Mouse (Mus musculus): Measurements from ENCODE around the gene Apoa1. TPM values are rescaled to one million over a fixed set of nuclear protein-coding genes. Genes with fewer than 3 reads are reported as not detected.

Gene Apoa1
- polyA plus RNA-seq, 1 experiment from 2014 or later = 28,927 TPM

DNA sequence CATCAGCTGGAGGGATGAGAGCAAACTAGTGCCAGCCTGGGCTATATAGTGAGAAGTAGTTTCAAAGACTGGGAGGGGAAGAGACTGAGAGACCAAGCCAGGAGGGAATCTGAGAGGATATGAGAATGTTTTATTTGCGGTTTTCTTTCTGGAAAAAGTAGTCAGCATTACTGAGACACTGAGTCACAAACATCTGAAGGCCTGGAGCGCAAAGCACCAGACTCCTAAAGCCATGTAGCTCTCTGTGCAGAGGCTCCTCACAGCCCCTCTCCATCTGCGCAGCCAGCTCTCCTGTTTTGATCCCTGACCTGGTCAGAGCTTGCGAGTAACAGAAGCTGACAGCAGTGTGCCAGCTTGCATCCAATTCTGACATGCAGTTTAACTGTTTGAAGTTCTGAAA lies 40.0 kb upstream of the Apoa1 start:
- ATAC-seq = no peak
- Histone ChIP-seq H3K4me2 (replicated peaks; ENCODE audit: low read depth) (no peak overlapping the region), H3K27me3 (replicated peaks; ENCODE audit: control insufficient read depth, insufficient read depth, low read length) (no peaks in the 10 kb centered on the region), H3K27ac (ENCODE audit: low read depth, low read length) (no peak overlapping the region), H3K9ac (ENCODE audit: low read depth, low read length) (no peak overlapping the region), H3K9me3 (ENCODE audit: control insufficient read depth) (no peaks in the 10 kb centered on the region), H3K4me3 (ENCODE audit: low read depth, low read length) (no peak overlapping the region), H3K4me1 (replicated peaks; ENCODE audit: control insufficient read depth, insufficient read depth, low read length) (no peaks in the 10 kb centered on the region), H3K36me3 (ENCODE audit: control insufficient read depth, insufficient read depth) (no peaks in the 10 kb centered on the region)
- no peak for TF ChIP-seq CTCF (IDR thresholded peaks at IDR 0.05; ENCODE audit: low read depth)
- 86% methylated on average over 4 of the region's 4 CpGs for WGBS

DNA sequence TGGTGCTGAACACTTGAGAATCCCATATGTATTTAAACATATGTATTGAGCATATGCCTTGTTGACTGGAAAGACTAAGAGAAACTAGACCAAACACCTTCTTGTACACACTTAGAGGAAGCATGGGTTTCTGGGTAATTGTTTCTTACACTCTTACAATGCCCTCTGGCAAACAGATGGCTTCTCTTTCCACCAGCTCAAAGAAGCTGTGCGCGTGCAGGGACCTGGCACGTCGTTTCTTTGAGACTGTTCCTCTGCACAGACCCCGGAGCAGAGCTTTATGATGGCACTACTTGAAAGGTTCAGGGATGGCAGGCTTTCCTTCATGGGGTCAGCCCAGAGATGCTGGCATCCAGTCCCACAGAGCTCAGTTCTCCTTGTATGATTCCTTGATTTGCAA lies 39.4 kb upstream of the Apoa1 start:
- Histone ChIP-seq H3K27ac (ENCODE audit: low read depth, low read length) (no peak overlapping the region), H3K9me3 (ENCODE audit: control insufficient read depth) (no peaks in the 10 kb centered on the region), H3K36me3 (ENCODE audit: control insufficient read depth, insufficient read depth) (peaks cover 3% of the 10 kb centered on the region; the same call in 1 of the 2 replicates), H3K4me2 (replicated peaks; ENCODE audit: low read depth) (no peak overlapping the region), H3K4me3 (ENCODE audit: low read depth, low read length) (no peak overlapping the region), H3K9ac (ENCODE audit: low read depth, low read length) (no peak overlapping the region), H3K4me1 (replicated peaks; ENCODE audit: control insufficient read depth, insufficient read depth, low read length) (no peaks in the 10 kb centered on the region), H3K27me3 (replicated peaks; ENCODE audit: control insufficient read depth, insufficient read depth, low read length) (no peaks in the 10 kb centered on the region)
- no peak for TF ChIP-seq CTCF (IDR thresholded peaks at IDR 0.05; ENCODE audit: low read depth)
- 90% methylated on average over 5 of the region's 5 CpGs for WGBS
- no peak for ATAC-seq

DNA sequence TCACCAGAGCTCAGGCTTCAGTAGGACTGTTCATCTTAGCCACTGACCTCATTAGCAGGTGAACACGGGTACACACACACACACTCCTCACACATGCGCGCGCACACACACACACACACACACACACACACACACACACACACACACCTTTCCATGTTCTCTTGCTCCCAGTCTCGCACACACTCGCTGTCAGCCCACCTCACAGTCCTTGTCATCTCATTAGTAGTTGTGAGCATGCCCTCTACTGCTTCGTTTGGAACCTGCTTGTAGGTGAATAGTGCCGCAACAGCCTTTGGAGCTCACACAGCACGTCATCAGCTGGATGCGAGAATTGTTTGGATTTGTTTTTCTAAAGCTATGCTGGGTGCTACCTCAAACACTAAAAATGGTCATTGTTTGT lies 39.0 kb upstream of the Apoa1 start:
- H3K27ac ChIP-seq (ENCODE audit: low read depth, low read length) = no peak overlapping the region
- peak; percentile 14; the same call in 1 of the 2 replicates for TF ChIP-seq CTCF (IDR thresholded peaks at IDR 0.05; ENCODE audit: low read depth)
- H3K36me3 ChIP-seq (ENCODE audit: control insufficient read depth, insufficient read depth) = peaks cover 7% of the 10 kb centered on the region; the same call in 1 of the 2 replicates
- H3K9me3 ChIP-seq (ENCODE audit: control insufficient read depth) = no peaks in the 10 kb centered on the region
- no peak for ATAC-seq
- WGBS = 88% methylated on average over 10 of the region's 10 CpGs
- no peaks in the 10 kb centered on the region for H3K27me3 ChIP-seq (replicated peaks; ENCODE audit: control insufficient read depth, insufficient read depth, low read length)
- no peak overlapping the region for H3K4me2 ChIP-seq (replicated peaks; ENCODE audit: low read depth)
- H3K9ac ChIP-seq (ENCODE audit: low read depth, low read length) = no peak overlapping the region
- H3K4me1 ChIP-seq (replicated peaks; ENCODE audit: control insufficient read depth, insufficient read depth, low read length) = no peaks in the 10 kb centered on the region
- no peak overlapping the region for H3K4me3 ChIP-seq (ENCODE audit: low read depth, low read length)

DNA sequence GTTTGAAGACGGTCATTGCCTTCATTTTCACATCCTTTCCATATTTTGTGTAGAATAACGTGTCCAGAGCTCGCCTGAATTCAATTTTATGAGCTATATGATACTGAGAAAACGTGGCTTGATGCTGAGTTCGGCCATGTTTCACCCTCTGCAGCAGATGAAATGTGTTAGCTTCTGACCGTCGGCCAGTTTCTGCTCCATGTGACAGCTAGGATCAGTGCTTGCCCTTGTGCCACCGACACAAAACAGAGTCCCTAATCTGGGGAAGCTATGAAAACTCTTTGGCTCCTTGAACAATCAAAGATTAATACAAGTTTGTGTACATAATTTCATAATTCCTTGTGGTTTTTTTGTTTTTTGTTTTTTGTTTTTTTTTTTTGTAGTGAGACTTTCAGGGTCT lies 37.1 kb upstream of the Apoa1 start:
- no peaks in the 10 kb centered on the region for H3K27me3 ChIP-seq (replicated peaks; ENCODE audit: control insufficient read depth, insufficient read depth, low read length)
- 79% methylated on average over 8 of the region's 8 CpGs for WGBS
- H3K4me1 ChIP-seq (replicated peaks; ENCODE audit: control insufficient read depth, insufficient read depth, low read length) = no peaks in the 10 kb centered on the region
- H3K36me3 ChIP-seq (ENCODE audit: control insufficient read depth, insufficient read depth) = peaks cover 25% of the 10 kb centered on the region
- no peak overlapping the region for H3K4me2 ChIP-seq (replicated peaks; ENCODE audit: low read depth)
- no peaks in the 10 kb centered on the region for H3K9me3 ChIP-seq (ENCODE audit: control insufficient read depth)
- no peak overlapping the region for H3K4me3 ChIP-seq (ENCODE audit: low read depth, low read length)
- H3K27ac ChIP-seq (ENCODE audit: low read depth, low read length) = no peak overlapping the region
- H3K9ac ChIP-seq (ENCODE audit: low read depth, low read length) = no peak overlapping the region
- ATAC-seq = no peak
- TF ChIP-seq CTCF (IDR thresholded peaks at IDR 0.05; ENCODE audit: low read depth) = no peak

DNA sequence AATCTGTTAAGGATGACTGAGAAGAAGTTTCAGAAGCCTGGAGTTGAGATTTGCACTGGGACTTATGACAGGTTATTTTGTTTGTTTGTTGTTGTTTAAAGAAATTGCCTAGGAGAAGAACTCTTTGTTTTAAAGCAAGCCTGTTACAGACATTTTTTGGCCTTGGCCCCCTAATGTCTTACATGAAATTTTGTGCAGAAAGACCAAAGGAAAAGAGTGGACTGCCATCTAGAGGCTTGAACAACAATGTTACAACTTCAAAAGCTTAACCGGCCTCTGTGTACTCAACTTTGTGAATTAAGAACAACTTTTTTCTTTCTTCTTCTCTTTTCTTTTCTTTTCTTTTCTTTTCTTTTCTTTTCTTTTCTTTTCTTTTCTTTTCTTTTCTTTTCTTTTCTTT lies 36.7 kb upstream of the Apoa1 start:
- Histone ChIP-seq H3K4me3 (ENCODE audit: low read depth, low read length) (no peak overlapping the region), H3K4me2 (replicated peaks; ENCODE audit: low read depth) (no peak overlapping the region), H3K9ac (ENCODE audit: low read depth, low read length) (no peak overlapping the region), H3K27ac (ENCODE audit: low read depth, low read length) (no peak overlapping the region), H3K9me3 (ENCODE audit: control insufficient read depth) (no peaks in the 10 kb centered on the region), H3K4me1 (replicated peaks; ENCODE audit: control insufficient read depth, insufficient read depth, low read length) (no peaks in the 10 kb centered on the region), H3K27me3 (replicated peaks; ENCODE audit: control insufficient read depth, insufficient read depth, low read length) (no peaks in the 10 kb centered on the region), H3K36me3 (ENCODE audit: control insufficient read depth, insufficient read depth) (peaks cover 29% of the 10 kb centered on the region)
- 19% methylated on average over 1 of the region's 1 CpGs for WGBS
- no peak for ATAC-seq
- peak; percentile 76 for TF ChIP-seq CTCF (IDR thresholded peaks at IDR 0.05; ENCODE audit: low read depth)

DNA sequence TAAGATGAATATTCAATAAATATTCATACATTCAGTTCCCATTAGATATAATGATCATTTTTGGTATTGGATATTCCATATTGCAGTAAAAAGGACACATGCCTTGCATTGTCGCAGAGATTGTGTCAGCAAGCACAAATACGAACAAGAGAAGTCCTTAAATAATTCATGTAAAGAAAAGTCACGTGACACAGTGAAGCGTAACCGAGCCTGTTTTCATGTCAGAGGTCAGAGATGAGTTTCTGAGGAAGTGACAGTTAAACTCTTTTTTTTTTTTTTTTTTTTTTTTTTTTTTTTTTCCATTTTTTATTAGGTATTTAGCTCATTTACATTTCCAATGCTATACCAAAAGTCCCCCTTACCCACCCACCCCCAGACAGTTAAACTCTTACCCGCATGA lies 35.7 kb upstream of the Apoa1 start:
- TF ChIP-seq CTCF (IDR thresholded peaks at IDR 0.05; ENCODE audit: low read depth) = no peak
- peaks cover 36% of the 10 kb centered on the region for H3K36me3 ChIP-seq (ENCODE audit: control insufficient read depth, insufficient read depth)
- H3K27me3 ChIP-seq (replicated peaks; ENCODE audit: control insufficient read depth, insufficient read depth, low read length) = no peaks in the 10 kb centered on the region
- no peaks in the 10 kb centered on the region for H3K9me3 ChIP-seq (ENCODE audit: control insufficient read depth)
- H3K4me1 ChIP-seq (replicated peaks; ENCODE audit: control insufficient read depth, insufficient read depth, low read length) = no peaks in the 10 kb centered on the region
- ATAC-seq = no peak
- H3K9ac ChIP-seq (ENCODE audit: low read depth, low read length) = no peak overlapping the region
- H3K4me2 ChIP-seq (replicated peaks; ENCODE audit: low read depth) = no peak overlapping the region
- WGBS = 81% methylated on average over 6 of the region's 6 CpGs
- H3K4me3 ChIP-seq (ENCODE audit: low read depth, low read length) = no peak overlapping the region
- H3K27ac ChIP-seq (ENCODE audit: low read depth, low read length) = no peak overlapping the region

DNA sequence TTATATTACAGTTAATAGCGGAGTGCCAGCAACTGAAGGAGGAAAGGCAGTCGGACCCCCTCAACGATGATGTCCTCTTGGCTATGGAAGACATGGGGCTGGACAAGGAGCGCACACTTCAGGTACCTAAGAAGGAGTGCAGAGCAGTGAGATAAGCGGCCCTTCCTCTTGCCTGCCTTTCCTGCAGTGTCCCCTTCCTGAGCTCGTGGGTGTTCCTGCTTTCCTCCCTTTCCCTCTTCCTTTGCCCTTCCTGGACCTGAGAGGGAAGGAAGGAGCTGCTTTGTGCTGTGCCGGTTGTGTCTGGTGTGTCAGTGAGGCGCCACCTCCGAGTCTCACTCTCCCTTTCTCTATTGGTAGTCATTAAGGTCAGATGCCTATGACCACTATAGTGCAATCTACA lies 33.6 kb upstream of the Apoa1 start:
- TF ChIP-seq CTCF (IDR thresholded peaks at IDR 0.05; ENCODE audit: low read depth) = no peak
- WGBS = 78% methylated on average over 9 of the region's 9 CpGs
- no peak overlapping the region for H3K9ac ChIP-seq (ENCODE audit: low read depth, low read length)

More for the DNA sequence above, 33.6 kb upstream of the Apoa1 start:
- Histone ChIP-seq H3K9me3 (ENCODE audit: control insufficient read depth) (no peaks in the 10 kb centered on the region), H3K27me3 (replicated peaks; ENCODE audit: control insufficient read depth, insufficient read depth, low read length) (no peaks in the 10 kb centered on the region), H3K4me1 (replicated peaks; ENCODE audit: control insufficient read depth, insufficient read depth, low read length) (no peaks in the 10 kb centered on the region), H3K27ac (ENCODE audit: low read depth, low read length) (no peak overlapping the region), H3K4me3 (ENCODE audit: low read depth, low read length) (no peak overlapping the region), H3K36me3 (ENCODE audit: control insufficient read depth, insufficient read depth) (peaks cover 49% of the 10 kb centered on the region), H3K4me2 (replicated peaks; ENCODE audit: low read depth) (no peak overlapping the region)
- no peak for ATAC-seq

All from intestine, postnatal 0 days (tissue).